Mouse (Mus musculus) lung, adult 2 months (tissue): Measurements from ENCODE around the gene Cyp4x1.

ENCODE experiments used
- CTCF ChIP-seq: fragments of 200-500 bp; IDR thresholded peaks from 2 replicates; pipeline ENCODE4 v1.5.1; 2011; ENCODE audit warnings: mild to moderate bottlenecking, low read length, control low read depth; ENCODE audit not compliant: insufficient read depth
- POLR2A ChIP-seq: fragments of 200-500 bp; IDR thresholded peaks from 2 replicates; pipeline ENCODE4 v1.6.1; 2011; ENCODE audit warnings: low read depth, mild to moderate bottlenecking, control low read depth, low read length, borderline replicate concordance; ENCODE audit errors: extremely low read depth

GRCm38 (mm10) chr4:115133621-115134295 lies at the start of gene Cyp4x1:
- TF ChIP-seq POLR2A (no peak), CTCF (no peak)
